ENCODE assay signal across 8 mouse cellular contexts in the genomic region with DNA sequence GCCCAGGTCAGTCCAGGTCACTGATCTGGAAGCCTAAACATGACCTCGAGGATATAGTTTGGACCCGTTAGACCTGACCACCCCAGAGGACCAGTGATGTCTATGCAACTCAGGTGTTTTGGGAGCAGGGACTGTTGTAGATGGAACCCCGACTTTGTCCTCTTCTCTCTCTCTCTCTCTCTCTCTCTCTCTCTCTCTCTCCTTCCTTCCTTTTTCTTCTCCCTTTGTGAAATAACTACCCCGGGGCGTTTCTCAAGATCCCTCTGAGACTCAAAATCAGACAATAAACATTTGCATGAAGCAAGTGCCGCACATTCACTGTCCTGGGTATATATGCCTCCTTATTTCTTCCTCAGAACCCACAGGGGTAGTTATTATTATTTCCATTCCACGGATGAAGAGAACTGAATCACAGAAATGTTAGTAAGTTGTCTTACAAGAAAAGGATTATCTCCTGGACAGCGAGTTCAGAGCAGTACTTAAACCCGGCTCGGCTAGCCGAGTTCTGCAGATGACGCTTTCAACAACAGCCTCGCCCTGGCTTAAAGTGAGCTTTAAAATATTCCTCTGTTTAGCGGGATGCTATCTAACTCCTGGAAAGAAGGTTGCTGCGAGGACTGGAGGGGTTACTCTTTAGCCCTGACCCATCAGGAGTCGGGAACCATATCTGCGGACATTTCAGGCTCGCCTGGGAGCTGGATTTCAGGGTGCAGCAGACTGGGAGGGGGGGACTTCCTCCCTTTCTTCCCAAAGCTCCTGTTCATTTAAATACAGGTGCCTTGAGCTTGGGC. TPM values are rescaled to one million over a fixed set of nuclear protein-coding genes. Genes with fewer than 3 reads are reported as not detected.
A peak's percentile ranks its signal among the peaks of the same experiment; 100 is the strongest.
DNase-seq lines count a peak whose midpoint lies in the region; ATAC-seq and TF ChIP-seq lines count a peak whose summit lies in the region.

No protein-coding gene starts in this region.

- no peaks in the 10 kb centered on the region for H3K9me3 ChIP-seq in kidney, postnatal 0 days (replicated peaks; ENCODE audit: low read length)
- H3K9me3 ChIP-seq in embryonic facial prominence, embryonic 12.5 days: no peaks in the 10 kb centered on the region
- H3K9me3 ChIP-seq in intestine, embryonic 15.5 days: no peaks in the 10 kb centered on the region
- no peaks in the 10 kb centered on the region for H3K9me3 ChIP-seq in neural tube, embryonic 11.5 days (ENCODE audit: control insufficient read depth, low read length)

- H3K4me3 ChIP-seq in kidney, postnatal 0 days (replicated peaks; ENCODE audit: low read depth, low read length): peak overlapping the region; percentile 37
- peak overlapping the region; percentile 44 for H3K4me3 ChIP-seq in embryonic facial prominence, embryonic 12.5 days
- H3K4me3 ChIP-seq in intestine, embryonic 15.5 days (replicated peaks): peak overlapping the region; percentile 44
- H3K4me3 ChIP-seq in neural tube, embryonic 11.5 days (ENCODE audit: low read depth, low read length): peak overlapping the region; percentile 29

- peak overlapping the region; percentile 74 for H3K4me2 ChIP-seq in kidney, postnatal 0 days (ENCODE audit: low read length)
- H3K4me2 ChIP-seq in embryonic facial prominence, embryonic 12.5 days (replicated peaks): peak overlapping the region; percentile 71
- peak overlapping the region; percentile 93 for H3K4me2 ChIP-seq in intestine, embryonic 15.5 days (replicated peaks)
- peak overlapping the region; percentile 43 for H3K4me2 ChIP-seq in neural tube, embryonic 11.5 days (ENCODE audit: low read depth)

- peaks cover 23% of the 10 kb centered on the region; the same call in 1 of the 2 replicates for H3K4me1 ChIP-seq in kidney, postnatal 0 days (replicated peaks; ENCODE audit: insufficient read depth, low read length)
- peaks cover 52% of the 10 kb centered on the region for H3K4me1 ChIP-seq in embryonic facial prominence, embryonic 12.5 days
- H3K4me1 ChIP-seq in intestine, embryonic 15.5 days (replicated peaks): peaks cover 34% of the 10 kb centered on the region
- peaks cover 11% of the 10 kb centered on the region for H3K4me1 ChIP-seq in neural tube, embryonic 11.5 days (ENCODE audit: control insufficient read depth, insufficient read depth, low read length)

- peaks cover 64% of the 10 kb centered on the region for H3K27me3 ChIP-seq in kidney, postnatal 0 days (ENCODE audit: insufficient read depth, low read length)
- peaks cover 81% of the 10 kb centered on the region for H3K27me3 ChIP-seq in embryonic facial prominence, embryonic 12.5 days
- peaks cover 77% of the 10 kb centered on the region for H3K27me3 ChIP-seq in intestine, embryonic 15.5 days (replicated peaks)
- H3K27me3 ChIP-seq in neural tube, embryonic 11.5 days (ENCODE audit: control insufficient read depth, insufficient read depth, low read length): peaks cover 73% of the 10 kb centered on the region

- peak overlapping the region; percentile 5; the same call in 1 of the 2 replicates for H3K9ac ChIP-seq in kidney, postnatal 0 days (ENCODE audit: low read depth, low read length)
- H3K9ac ChIP-seq in embryonic facial prominence, embryonic 12.5 days: peak overlapping the region; percentile 31; the same call in 1 of the 2 replicates
- 0 out of 2 replicates have a peak overlapping the region, but pooled peaks have one; percentile 22 for H3K9ac ChIP-seq in intestine, embryonic 15.5 days
- no peak overlapping the region for H3K9ac ChIP-seq in neural tube, embryonic 11.5 days (ENCODE audit: low read length)

- no peak for ATAC-seq in kidney, postnatal 0 days (replicated peaks; ENCODE audit: low FRiP score, low read depth)
- ATAC-seq in embryonic facial prominence, embryonic 12.5 days (ENCODE audit: insufficient number of reproducible peaks, insufficient read depth, low FRiP score, low TSS enrichment): no peak
- ATAC-seq in intestine, embryonic 15.5 days: no peak
- no peak for ATAC-seq in neural tube, embryonic 11.5 days (ENCODE audit: insufficient read depth, low FRiP score, low TSS enrichment)

- DNase-seq in kidney, postnatal 0 days (ENCODE audit: low spot score): peak; percentile 13
- DNase-seq in kidney, postnatal 25 days: no peak
- peak; percentile 19 for DNase-seq in neural tube, embryonic 11.5 days (ENCODE audit: low spot score)
- DNase-seq in gastrocnemius, postnatal 25 days: no peak
- no peak for DNase-seq in natural killer cell, adult 2 months (ENCODE audit: low spot score in 2 of 2)
- no peak for DNase-seq in ovary, postnatal 10 days (ENCODE audit: low spot score)

- 5% methylated on average over 18 of the region's 18 CpGs for WGBS in kidney, postnatal 0 days
- 4% methylated on average over 18 of the region's 18 CpGs for WGBS in embryonic facial prominence, embryonic 12.5 days
- WGBS in intestine, embryonic 15.5 days: 7% methylated on average over 18 of the region's 18 CpGs
- 7% methylated on average over 18 of the region's 18 CpGs for WGBS in neural tube, embryonic 11.5 days

- no peak for TF ChIP-seq CTCF in kidney, postnatal 0 days (IDR thresholded peaks at IDR 0.05; ENCODE audit: low read depth)

- H3K27ac ChIP-seq in kidney, postnatal 0 days: no peak overlapping the region
- H3K27ac ChIP-seq in embryonic facial prominence, embryonic 12.5 days: no peak overlapping the region
- no peak overlapping the region for H3K27ac ChIP-seq in intestine, embryonic 15.5 days
- no peak overlapping the region for H3K27ac ChIP-seq in neural tube, embryonic 11.5 days (ENCODE audit: low read depth, low read length)

- no peaks in the 10 kb centered on the region for H3K36me3 ChIP-seq in kidney, postnatal 0 days (ENCODE audit: insufficient read depth, low read length)
- no peaks in the 10 kb centered on the region for H3K36me3 ChIP-seq in embryonic facial prominence, embryonic 12.5 days
- H3K36me3 ChIP-seq in intestine, embryonic 15.5 days: no peaks in the 10 kb centered on the region
- no peaks in the 10 kb centered on the region for H3K36me3 ChIP-seq in neural tube, embryonic 11.5 days (ENCODE audit: control insufficient read depth, insufficient read depth, low read length)

RNA-seq across cellular contexts. Expression of gene Kcnh3, which starts 1.7 kb away (rescaled TPM):
- polyA plus RNA-seq in kidney, postnatal 0 days (2015; fragmentation: Nextera tagmentation; extraction: Ambion mirVana): 0.32 and 0.55 TPM in 2 replicates
- 0.81 and 1.2 TPM in 2 replicates for polyA plus RNA-seq in embryonic facial prominence, embryonic 12.5 days (2016; fragmentation: Nextera tagmentation; extraction: Ambion mirVana)
- 0.45 and 1.00 TPM in 2 replicates for polyA plus RNA-seq in intestine, embryonic 15.5 days (2015; fragmentation: Nextera tagmentation; extraction: Ambion mirVana)
- polyA plus RNA-seq in neural tube, embryonic 11.5 days (2014; fragmentation: Nextera tagmentation; extraction: Ambion mirVana): 0.44 and 0.70 TPM in 2 replicates
- not detected for total RNA-seq in gastrocnemius, postnatal 25 days (2021)

RNA-seq across cellular contexts. Expression of gene Mcrs1, which starts 28.8 kb away (rescaled TPM):
- 135 and 138 TPM in 2 replicates for polyA plus RNA-seq in kidney, postnatal 0 days (2015; fragmentation: Nextera tagmentation; extraction: Ambion mirVana)
- 159 and 160 TPM in 2 replicates for polyA plus RNA-seq in embryonic facial prominence, embryonic 12.5 days (2016; fragmentation: Nextera tagmentation; extraction: Ambion mirVana)
- 119 and 121 TPM in 2 replicates for polyA plus RNA-seq in intestine, embryonic 15.5 days (2015; fragmentation: Nextera tagmentation; extraction: Ambion mirVana)
- polyA plus RNA-seq in neural tube, embryonic 11.5 days (2014; fragmentation: Nextera tagmentation; extraction: Ambion mirVana): 188 and 193 TPM in 2 replicates
- total RNA-seq in gastrocnemius, postnatal 25 days (2021): 10 to 100 TPM; 20.9 to 28.7 TPM

Comparison
In these comparisons a context has a peak if more than half of its experiments do, and no peak if none do; other contexts are left out.
1. DNase-seq: peak in kidney, postnatal 0 days (single experiment) and neural tube, embryonic 11.5 days (single experiment); none in kidney, postnatal 25 days (0 of 2), gastrocnemius, postnatal 25 days (single experiment), natural killer cell, adult 2 months (0 of 2) and ovary, postnatal 10 days (single experiment).
2. H3K4me2 ChIP-seq: peak in every context shown above with its lines; median percentile 93 in intestine, embryonic 15.5 days; 74 in kidney, postnatal 0 days; 71 in embryonic facial prominence, embryonic 12.5 days; 43 in neural tube, embryonic 11.5 days.
3. Peak in every context shown above with its lines, with median percentiles within 50 percentile points of each other: H3K4me3 ChIP-seq.